Comparison of ENCODE assay signal across 16 mouse cellular contexts in genomic region chrX:102141157-102141556, GRCm38 (mm10).
"Had no signal": no experiment of that assay in that cellular context is flagged by ENCODE, and none has a peak within 500 bp of the region (broad histone marks: within the 10 kb centered on the region; RNA-seq: fewer than 3 reads in every experiment).

No protein-coding gene starts in this region.

- H3K4me1 ChIP-seq: liver, embryonic 12.5 days; megakaryocyte, embryonic 14.5 days; midbrain, embryonic 13.5 days; midbrain, embryonic 15.5 days; neural tube, embryonic 12.5 days; stomach, embryonic 15.5 days had no signal

- H3K4me2 ChIP-seq: liver, embryonic 12.5 days; midbrain, embryonic 11.5 days; midbrain, embryonic 13.5 days; midbrain, embryonic 15.5 days; neural tube, embryonic 12.5 days; stomach, embryonic 15.5 days had no signal

- H3K9ac ChIP-seq: liver, embryonic 12.5 days; liver, embryonic 14.5 days; midbrain, embryonic 13.5 days; midbrain, embryonic 15.5 days; neural tube, embryonic 12.5 days; stomach, embryonic 15.5 days had no signal

- H3K9me3 ChIP-seq: liver, embryonic 12.5 days; megakaryocyte, embryonic 14.5 days; midbrain, embryonic 13.5 days; midbrain, embryonic 15.5 days; neural tube, embryonic 12.5 days; stomach, embryonic 15.5 days had no signal

- H3K4me3 ChIP-seq: liver, embryonic 12.5 days; megakaryocyte, embryonic 14.5 days; midbrain, embryonic 13.5 days; midbrain, embryonic 15.5 days; neural tube, embryonic 12.5 days; stomach, embryonic 15.5 days had no signal

- H3K36me3 ChIP-seq: midbrain, embryonic 15.5 days; neural tube, embryonic 12.5 days; stomach, embryonic 15.5 days had no signal

- ATAC-seq: liver, embryonic 12.5 days; midbrain, embryonic 13.5 days; midbrain, embryonic 15.5 days had no signal

- H3K27ac ChIP-seq: liver, embryonic 12.5 days; liver, embryonic 14.5 days; macrophage; midbrain, embryonic 13.5 days; midbrain, embryonic 15.5 days; neural tube, embryonic 12.5 days; stomach, embryonic 15.5 days; stomach, postnatal 0 days had no signal

- DNase-seq: liver; lung, postnatal 36 days; right cerebral cortex, postnatal 14 days; thymus, adult 2 months; thymus, postnatal 25 days; thymus, postnatal 4 days had no signal

- H3K27me3 ChIP-seq: midbrain, embryonic 13.5 days; midbrain, embryonic 15.5 days; neural tube, embryonic 12.5 days; stomach, embryonic 15.5 days had no signal
